Mouse (Mus musculus) spleen, postnatal 10 days (tissue): ENCODE data around the gene Nuak2.
A peak's percentile ranks its signal among the peaks of the same experiment; 100 is the strongest.
"Not testable (repeated sequence)": the region's sequence is repeated elsewhere in the genome, so short reads cannot be mapped to it uniquely, and the experiment has no call there.

Experiments used
- DNase-seq, 2 experiments: peaks; one replicate each; pipeline ENCODE4 v3.0.0; 2021 to 2022; ENCODE audit warnings: low spot score in 2 of 2

Nuak2 gene

DNA sequence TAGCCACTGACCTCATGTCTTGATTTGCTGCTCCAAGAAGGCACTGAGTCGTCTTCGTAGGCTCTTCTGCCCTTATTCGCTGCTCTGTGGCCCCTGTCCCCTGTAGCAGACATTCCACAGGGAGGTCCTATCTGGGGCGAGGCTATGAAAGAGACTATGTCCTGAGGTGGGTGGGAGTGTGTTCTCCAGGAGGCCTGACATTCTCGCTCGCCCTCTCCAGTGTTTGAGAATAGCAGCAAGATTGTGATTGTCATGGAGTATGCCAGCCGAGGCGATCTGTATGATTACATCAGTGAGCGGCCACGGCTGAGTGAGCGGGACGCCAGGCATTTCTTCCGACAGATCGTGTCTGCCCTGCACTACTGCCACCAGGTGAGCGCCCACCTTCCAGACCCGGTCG is 11.6 kb downstream of the Nuak2 start:
- DNase-seq, result no peak

DNA sequence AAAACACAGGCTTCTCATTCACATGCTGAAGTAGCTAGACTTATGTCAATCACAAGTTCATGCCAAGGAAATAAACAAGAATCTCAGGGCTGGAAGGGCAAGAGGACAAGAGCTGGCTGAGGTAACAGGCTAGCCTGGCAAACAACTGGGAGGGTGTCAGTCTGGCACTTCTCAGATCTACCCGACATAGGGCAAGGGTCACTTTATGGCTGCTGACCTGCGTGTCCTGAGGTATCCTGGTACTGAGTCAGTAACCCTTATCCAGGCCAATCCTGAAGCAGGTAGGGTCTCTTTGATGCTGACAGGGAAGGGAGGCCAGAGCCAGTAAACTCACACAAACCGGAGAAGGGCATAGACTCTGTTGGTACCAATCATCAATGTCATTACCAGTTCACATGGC is 12.6 kb downstream of the Nuak2 start:
- no peak for DNase-seq

DNA sequence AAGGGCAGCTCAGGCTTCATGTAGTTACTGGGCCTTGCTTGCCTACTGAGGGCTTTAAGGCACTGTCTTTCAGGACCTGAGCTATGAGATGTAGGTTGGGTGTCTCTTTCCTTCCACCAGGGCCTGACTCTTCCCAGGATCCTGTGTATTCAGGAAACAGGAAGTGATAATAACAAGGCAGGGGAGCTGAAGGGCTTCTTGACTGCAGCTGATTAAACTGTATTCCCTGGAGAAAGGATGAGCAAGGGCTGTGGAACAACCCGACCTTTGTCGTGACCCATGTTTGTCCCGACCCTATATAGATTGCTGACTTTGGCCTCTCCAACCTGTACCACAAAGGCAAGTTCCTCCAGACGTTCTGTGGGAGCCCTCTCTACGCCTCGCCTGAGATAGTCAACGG is 13.7 kb downstream of the Nuak2 start:
- DNase-seq, result no peak

DNA sequence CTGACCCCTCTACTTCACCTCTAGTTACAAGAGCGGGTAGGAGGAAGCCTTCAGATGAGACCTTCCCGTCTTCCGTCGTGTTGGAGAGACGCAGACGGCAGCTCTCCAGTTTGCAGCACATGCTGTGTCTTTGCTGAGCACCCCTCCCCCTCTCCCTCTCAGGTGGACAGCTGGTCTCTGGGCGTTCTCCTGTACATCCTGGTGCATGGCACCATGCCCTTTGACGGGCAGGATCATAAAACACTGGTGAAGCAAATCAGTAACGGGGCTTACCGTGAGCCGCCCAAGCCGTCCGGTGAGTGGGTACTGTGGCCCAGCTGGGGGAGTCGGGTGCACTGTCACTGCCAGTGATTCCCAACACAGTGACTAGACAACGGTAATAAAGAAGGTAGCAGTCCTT is 14.5 kb downstream of the Nuak2 start:
- no peak for DNase-seq

DNA sequence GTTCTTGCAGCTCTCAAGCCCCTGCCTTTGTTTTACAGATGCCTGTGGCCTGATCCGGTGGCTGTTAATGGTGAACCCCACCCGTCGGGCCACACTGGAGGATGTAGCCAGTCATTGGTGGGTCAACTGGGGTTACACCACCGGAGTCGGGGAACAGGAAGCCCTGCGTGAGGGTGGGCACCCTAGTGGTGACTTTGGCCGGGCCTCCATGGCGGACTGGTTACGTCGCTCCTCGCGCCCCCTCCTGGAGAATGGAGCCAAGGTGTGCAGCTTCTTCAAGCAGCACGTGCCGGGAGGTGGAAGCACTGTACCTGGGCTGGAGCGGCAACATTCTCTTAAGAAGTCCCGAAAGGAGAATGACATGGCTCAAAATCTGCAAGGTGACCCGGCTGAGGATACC is 15.4 kb downstream of the Nuak2 start:
- no peak for DNase-seq

DNA sequence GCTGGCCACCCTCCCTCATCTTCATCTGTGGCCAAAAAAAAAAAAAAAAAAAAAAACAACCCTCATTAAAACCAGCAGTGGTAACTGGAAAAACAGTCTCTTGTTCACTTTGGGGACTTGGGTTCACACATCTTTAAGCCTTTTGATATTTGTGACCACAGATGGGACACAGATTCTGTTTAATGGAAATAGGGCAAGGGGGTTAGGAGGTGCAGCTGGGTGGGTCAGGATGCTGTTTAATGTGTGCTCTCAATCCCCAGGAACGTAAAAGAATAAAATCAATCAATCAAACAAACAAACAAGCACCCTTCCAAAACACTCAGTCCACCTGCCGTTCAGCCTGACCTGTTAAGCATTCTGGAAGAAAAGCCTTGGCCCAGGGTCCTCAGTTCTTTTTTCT is 17.3 kb downstream of the Nuak2 start:
- no peak for DNase-seq

DNA sequence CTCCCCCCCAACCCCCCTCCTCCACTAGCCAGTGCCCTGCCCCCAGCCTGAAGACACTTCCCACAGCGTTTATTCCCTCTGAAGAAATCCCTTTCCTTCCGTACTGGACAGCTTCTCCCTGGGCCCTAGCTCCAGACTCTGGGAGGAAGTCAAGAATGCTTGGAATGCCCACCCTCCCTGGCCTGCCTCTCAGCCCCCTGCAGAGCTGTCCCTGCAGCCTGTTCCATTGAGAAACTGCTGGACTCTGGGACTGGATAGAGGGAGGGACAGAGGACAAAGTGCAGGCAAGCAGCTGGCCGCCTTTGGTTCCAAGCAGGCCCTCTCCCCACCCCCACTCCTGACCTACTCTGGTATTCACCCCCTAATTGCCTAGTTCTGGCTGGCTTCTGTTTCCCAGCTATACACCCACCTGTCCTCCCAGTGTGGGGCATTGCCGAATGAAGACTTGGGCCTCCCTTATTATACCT is 17.8 kb downstream of the Nuak2 start:
- DNase-seq, result no peak

DNA sequence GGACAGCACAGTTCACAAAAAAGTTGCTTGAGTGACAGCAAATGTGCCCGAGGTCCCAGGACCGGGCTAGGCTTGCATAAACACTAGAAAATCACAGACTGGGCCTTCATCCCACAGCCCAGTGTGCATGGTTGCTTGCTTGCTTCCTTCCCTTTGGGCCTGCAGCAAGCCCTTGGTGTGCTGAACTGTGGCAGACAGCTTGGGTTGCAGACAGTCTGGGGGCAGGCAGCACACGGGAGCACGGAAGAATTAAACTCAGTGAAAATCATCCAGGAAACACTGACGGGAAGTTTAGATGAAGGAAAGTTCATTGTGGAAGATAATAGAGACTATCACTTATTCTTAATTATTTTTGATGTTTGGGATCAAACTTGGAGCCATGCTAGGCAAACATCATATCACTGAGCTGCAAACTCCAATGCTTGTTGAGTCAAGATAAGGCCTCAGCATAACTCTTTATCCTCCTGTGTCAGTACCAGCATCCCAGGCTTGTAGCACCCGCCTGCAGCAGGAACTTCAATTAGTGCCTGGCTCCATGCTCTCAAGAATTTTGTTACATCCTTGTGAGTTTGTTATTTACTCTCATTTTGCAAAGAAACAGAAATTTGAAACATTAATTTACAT is 18.4 kb downstream of the Nuak2 start:
- no peak for DNase-seq

DNA sequence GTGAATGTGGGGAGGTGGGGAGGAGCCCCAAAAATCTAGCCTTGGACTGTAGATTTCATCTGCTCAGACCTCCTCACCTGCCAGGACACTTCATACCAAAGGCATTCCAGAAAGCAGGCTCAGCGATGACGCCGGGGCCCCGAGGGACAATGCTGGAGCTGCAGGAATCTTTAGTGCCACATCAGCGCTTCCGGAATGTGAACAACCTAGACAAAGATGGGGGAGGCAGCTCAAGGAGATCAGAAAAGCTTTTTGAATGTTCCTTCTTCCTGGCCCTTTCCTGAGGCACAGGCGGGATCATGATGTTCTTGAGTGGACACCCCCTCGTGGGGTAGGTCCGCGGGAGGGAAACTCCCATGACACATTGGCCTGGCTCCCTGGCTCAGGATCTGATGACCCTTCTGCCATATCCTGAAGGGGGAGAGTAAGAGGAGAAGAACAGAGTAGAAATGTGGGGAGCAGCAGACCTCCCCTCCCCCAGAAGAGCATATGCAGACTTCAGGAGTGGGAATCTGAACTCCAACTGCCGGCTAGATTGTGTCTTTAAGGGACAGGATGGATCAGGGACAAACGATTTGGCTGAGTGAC is 19.5 kb downstream of the Nuak2 start:
- DNase-seq, result no peak

DNA sequence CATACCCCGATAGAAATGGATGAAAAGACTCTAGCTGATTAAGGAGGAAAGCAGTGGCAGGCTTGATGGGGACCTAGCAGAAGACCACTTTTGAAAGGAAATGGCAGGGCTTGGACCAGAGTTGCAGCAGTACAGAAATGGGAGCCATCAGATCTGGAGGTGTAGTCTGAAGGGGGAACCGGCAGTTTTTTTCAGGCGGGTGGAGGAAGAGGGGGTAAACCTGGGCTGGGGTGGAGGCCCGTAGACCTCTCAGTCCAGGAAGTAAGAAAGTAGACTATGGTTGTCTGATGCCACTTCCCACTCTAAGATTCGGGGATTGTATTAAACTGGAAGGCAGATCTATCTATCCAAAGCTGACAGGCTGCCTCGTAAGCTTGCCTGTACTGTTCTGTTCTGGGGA is 21.0 kb downstream of the Nuak2 start:
- no peak for DNase-seq

DNA sequence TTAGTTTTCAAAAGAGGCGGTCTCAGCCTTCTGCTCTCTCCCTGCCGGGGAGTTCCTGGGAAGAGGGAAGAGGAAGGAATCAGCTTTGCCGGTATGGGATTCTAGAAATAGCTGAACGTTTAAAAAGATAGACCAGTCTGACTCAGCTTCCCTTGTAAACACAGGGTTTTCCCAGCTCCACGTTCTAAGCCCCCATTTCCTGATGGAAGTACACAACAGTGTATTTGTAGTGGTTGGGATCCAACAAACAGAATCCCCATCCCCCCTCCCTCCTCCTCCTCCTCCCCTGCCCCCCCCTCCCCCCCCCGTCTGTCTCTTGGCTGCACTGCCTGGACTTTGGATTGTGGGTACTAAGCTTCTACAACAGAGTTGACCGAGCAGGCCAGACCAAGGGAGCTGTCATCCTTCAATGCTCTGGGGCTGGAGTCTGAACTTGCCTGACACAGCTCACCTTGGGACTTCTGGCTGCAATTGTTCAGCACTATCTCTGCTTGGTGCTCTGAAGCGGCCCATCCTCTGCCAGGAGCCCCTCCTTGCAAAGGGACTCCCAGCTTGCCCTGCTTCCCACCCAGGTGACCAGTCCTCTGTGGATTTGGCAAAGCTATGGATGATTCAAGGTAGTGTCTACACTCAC is 22.2 kb downstream of the Nuak2 start:
- no peak for DNase-seq

DNA sequence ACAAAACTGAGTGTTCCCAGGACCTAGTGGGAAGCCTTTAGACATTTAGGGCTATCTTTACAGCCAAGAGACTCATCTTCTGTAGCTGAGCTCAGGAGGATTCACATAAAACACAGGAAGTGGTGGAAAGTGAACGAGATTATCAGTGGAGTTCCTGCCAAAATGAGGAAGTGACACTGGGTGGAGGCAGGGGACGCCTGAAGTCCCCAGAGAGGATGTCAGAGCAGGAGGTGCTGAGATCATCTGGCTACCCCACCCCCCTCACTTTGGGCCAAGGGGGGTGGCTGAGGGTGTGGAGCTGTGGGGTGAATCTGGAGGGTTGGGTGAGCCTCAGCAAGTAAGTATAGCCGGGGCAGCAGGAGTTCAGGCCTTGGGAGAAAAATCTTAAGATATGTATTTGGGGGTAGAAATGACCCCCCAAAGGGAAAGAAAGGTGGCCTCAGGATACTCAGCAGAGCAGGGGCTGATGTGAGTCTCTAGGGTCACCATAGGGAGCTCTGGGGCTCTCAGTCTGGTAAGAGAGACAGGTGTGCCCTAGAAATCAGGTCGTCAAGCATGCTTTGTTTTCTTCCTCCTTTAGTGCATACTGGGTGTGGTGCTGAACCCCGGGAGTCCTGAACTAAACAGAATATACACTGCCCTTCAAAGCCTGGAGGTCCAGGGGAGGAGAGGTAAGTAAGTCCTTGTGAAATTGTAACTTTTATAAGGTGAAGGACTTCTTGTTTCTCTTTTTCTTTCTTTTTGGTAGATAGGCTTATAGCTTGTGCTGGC is 26.0 kb downstream of the Nuak2 start:
- DNase-seq, result peak; percentile 39 to 83

DNA sequence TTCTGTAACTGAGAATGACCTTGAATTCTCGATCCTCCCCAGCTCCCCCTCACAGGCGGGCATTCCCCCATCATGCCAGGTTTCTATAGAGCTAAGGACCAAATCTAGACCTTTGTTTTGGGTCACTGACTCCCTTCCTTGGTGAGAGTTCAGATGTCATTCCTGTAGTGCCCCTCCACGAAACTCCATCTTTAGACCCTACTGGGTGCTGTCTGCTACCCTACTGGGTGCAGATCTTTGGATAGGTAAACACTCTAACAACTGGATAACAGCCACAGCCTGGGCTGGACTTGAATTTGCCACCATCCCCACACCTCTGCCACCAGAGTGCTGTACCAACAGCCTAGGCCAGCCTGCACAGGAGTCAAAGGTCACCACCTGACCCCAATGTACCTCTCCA is 26.6 kb downstream of the Nuak2 start:
- no peak for DNase-seq

DNA sequence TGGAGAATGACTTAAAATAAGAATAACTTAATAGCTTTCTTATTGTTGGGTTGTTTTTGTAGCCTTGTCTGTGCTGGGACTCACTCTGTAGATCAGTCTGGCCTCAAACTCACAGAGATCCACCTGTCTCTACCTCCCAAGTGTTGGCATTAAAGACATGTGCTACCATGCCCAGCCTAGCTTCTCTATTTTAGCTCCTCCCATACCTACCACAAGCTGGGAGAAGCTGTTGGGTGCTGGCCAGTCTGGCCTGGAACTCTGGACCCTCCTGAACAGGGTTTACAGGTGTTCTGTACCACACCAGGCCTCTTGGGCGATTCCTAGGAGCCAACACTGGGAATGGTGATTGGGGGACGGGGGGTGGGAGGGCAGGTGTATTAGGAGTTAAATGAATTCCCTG is 27.3 kb downstream of the Nuak2 start:
- no peak for DNase-seq

DNA sequence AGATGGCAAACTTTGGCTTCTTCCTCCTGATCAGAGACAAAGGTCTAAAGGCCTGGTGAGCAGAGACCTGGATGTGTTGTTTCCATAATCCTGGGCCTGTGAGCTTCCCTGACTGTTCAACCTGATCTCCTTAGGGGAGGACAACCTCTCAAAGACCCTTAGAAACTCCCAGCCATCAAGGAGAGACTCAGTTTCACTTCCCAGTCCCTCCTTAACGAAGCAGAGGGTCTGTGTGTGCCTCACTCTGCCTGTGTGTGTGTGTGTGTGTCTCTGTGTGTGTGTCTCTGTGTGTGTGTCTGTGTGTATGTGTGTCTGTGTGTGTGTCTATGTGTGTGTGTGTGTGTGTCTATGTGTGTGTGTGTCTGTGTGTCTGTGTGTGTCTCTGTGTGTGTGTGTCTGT is 27.7 kb downstream of the Nuak2 start:
- DNase-seq, result no peak

DNA sequence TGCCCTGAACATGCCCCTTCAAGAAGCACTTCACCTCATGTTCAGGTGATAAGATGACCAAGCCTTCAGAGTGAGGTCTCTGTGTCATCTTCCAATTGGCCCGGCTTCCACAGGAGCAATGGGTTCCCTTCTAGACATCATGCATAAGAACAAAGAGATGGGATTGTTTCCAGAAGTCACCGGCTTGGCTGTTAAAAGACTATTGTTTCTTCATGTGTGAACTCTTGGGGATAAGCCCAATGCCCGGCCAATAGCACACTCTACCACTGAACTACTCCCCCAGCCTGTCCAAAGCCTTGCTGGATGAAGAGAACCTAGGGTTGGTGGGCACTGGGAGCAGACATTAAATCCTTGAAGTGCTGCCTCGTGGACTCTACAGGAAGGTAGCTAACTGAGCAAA is 29.6 kb downstream of the Nuak2 start:
- no peak for DNase-seq

DNA sequence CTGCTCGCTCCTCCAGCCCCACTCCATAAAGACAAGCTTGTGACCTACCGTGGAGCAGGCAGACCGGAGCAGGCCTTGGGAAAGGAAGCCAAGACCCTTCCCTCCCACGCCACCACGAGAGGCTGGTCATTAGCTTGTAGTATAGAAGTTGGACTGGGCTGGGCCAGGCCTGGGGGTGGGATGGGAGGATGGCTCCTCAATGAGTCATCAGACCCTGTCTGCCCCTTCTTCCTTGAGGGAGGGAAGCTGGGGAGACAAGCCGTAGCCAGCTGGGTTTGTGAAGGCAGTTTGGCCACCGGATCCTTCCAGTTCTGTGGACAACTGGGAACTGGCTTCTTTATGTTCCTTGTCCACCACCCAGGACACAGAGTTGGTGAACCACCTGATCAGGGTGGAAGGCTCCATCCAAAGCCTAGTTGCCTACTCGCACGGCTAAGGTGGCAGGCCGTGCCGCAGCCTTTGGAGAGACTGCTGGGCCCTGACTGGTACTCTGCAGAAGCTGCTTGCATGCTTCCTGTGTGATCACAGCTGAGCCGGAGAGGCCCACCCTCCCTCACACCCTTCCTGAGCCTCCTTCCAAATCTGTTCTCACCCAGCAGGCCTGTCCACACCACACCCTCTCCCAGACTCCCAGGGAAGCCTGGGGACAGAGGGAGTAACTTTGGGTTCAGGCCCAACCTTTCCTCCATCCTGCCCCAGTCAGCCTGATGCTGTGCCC is 30.4 kb downstream of the Nuak2 start:
- no peak for DNase-seq

DNA sequence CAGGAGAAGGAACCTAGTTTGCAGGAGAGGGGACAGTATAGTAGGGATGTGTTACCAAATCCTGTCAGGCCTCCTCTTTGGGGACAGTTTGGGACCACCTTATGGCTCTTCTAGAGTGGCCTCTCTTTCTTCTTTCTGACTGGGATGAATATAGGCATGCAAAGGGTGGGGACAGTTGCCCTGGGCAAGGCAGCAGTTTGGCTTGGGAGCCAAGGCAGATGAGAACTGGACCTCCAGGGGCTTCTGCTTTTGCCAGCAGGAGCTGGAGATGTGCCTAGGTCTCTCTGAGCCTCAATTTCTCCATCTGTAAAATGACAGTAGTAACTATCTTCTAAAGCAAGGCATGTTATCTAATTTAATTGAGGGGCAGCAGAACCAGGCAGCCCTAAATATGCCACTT is 31.0 kb downstream of the Nuak2 start:
- DNase-seq, result no peak

DNA sequence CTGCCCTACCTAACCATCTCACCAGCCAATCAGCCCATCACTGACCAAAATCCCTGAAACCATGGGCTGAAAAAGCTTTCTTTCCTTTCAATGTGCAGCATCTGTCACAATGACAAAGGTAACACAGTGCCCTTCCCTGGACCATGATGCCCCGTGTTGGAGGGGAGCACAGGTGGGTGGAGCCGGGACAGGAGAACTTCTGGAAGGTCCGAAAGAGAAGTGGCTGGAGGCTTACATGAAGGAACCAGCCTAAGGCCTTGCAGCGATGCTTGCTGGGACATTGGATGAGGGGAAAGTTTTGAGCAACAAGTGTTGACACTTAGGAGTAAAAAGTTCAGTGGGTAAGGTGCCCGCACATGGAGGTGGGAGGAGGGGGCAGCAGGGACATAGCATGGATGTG is 32.5 kb downstream of the Nuak2 start:
- DNase-seq, result no peak

DNA sequence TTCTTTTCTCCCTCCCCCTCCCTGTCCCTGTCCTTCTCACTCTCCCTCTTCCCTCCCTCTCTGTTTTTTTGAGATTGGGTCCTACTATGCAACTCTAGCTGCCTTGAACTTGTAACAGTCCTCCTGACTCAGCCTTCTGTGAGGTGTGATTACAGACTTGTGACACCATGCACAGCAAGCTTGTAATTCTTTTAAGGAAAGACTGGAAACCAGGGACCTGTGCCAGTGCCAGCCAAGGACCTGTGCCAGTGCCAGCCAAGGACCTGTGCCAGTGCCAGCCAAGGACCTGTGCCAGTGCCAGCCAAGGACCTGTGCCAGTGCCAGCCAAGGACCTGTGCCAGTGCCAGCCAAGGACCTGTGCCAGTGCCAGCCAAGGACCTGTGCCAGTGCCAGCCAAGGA is 33.1 kb downstream of the Nuak2 start:
- DNase-seq, result not testable (repeated sequence)

DNA sequence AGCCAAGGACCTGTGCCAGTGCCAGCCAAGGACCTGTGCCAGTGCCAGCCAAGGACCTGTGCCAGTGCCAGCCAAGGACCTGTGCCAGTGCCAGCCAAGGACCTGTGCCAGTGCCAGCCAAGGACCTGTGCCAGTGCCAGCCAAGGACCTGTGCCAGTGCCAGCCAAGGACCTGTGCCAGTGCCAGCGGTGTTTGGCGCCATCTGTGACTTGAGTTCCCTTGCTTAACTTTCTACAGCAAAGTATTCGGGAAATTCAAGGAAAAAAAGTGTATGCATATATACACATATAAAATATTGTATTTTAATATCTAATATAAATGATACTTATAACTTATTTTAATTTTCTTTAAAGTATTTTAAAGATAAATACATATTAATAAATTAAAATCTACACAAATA is 33.7 kb downstream of the Nuak2 start:
- DNase-seq, result not testable (repeated sequence)

DNA sequence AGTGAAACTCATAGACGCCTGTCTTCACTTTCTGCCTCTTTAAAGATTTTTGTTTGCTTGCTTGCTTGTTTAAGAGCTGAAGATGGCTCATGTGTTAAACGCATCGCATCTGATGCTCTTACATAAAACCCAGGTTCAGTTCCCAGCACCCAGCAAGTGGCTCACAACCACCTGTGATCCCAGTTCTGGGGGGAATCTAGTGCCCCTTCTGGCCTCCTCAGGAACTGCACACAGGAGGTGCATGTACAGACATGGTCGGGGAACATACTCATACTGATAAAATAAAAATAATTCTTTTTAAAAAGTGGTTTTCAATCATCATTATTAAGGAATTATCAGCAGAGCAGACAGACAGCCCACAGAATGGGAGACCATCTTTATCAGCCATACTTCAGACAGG is 35.1 kb downstream of the Nuak2 start:
- DNase-seq, result no peak
